Mouse (Mus musculus) CH12.LX (cell line): ENCODE results near the gene Chia1. TPM values are rescaled to one million over a fixed set of nuclear protein-coding genes. Genes with fewer than 3 reads are reported as not detected.

ENCODE experiments used
- DNase-seq: peaks from one replicate; pipeline ENCODE4 v3.0.0-alpha.2; 2013; ENCODE audit errors: extremely low read depth
- H3K27ac ChIP-seq: 2 replicates; pipeline ENCODE4 v1.5.1; 2012; ENCODE audit warnings: low read depth, mild to moderate bottlenecking, control low read depth, moderate library complexity; ENCODE audit not compliant: insufficient read depth
- H3K27me3 ChIP-seq: replicated peaks from 2 replicates; pipeline ENCODE3; 2012; ENCODE audit warnings: inconsistent platforms
- H3K36me3 ChIP-seq, 2 experiments: replicated peaks in 1 of 2; 2 replicates each; pipeline versions ENCODE3 to v1.6.1; 2012; ENCODE audit warnings: inconsistent platforms in 1 of 2, low read length in 1 of 2, mild to moderate bottlenecking in 1 of 2, mixed read lengths in 1 of 2, moderate library complexity in 1 of 2; ENCODE audit not compliant: control insufficient read depth in 1 of 2, insufficient read depth in 1 of 2
- H3K4me1 ChIP-seq, 2 experiments: 2 replicates each; pipeline ENCODE4 v1.6.1; 2012; ENCODE audit warnings: inconsistent platforms in 1 of 2, moderate library complexity in 1 of 2; ENCODE audit not compliant: insufficient read depth in 2 of 2, control insufficient read depth in 1 of 2
- H3K4me2 ChIP-seq: 2 replicates; pipeline ENCODE4 v1.6.1; 2012; ENCODE audit warnings: low read depth, mild to moderate bottlenecking, control low read depth; ENCODE audit not compliant: poor library complexity, insufficient read depth, severe bottlenecking
- H3K4me3 ChIP-seq, 3 experiments: fragments of 150-350 bp in 1 of 3; sonication (generic) in 1 of 3; replicated peaks in 1 of 3; 2 replicates each; pipeline versions ENCODE3 to v1.5.1; 2011 to 2012; ENCODE audit warnings: low read depth in 2 of 3, low read length in 2 of 3, mild to moderate bottlenecking in 2 of 3, moderate library complexity in 2 of 3, control low read depth in 1 of 3, improper control_type of control experiment in 1 of 3, inconsistent platforms in 1 of 3, mixed read lengths in 1 of 3; ENCODE audit not compliant: poor library complexity in 1 of 3
- H3K79me2 ChIP-seq: replicated peaks from 2 replicates; pipeline ENCODE4 v1.6.1; 2012; ENCODE audit warnings: mild to moderate bottlenecking, moderate library complexity; ENCODE audit not compliant: control insufficient read depth, poor library complexity, insufficient read depth, severe bottlenecking; ENCODE audit errors: extremely low read depth
- H3K9ac ChIP-seq: 2 replicates; pipeline ENCODE4 v1.6.1; 2012; ENCODE audit warnings: low read depth, mild to moderate bottlenecking, control low read depth, moderate library complexity; ENCODE audit not compliant: insufficient read depth
- H3K9me3 ChIP-seq: replicated peaks from 2 replicates; pipeline ENCODE3; 2012; ENCODE audit warnings: low read length, inconsistent platforms, mixed read lengths
- CTCF ChIP-seq, 2 experiments: IDR thresholded peaks in 1 of 2; conservative IDR thresholded peaks in 1 of 2; 2 replicates each; pipeline ENCODE4 v1.5.1; 2011 to 2012; ENCODE audit warnings: low read depth in 2 of 2, low read length in 2 of 2, improper control_type of control experiment in 1 of 2, inconsistent platforms in 1 of 2, mild to moderate bottlenecking in 1 of 2, moderate library complexity in 1 of 2
- EP300 ChIP-seq: IDR thresholded peaks from 2 replicates; pipeline ENCODE4 v1.6.1; 2011; ENCODE audit warnings: low read length, improper control_type of control experiment
- MAFK ChIP-seq: IDR thresholded peaks from 2 replicates; pipeline ENCODE4 v1.6.1; 2011; ENCODE audit warnings: low read length, improper control_type of control experiment; ENCODE audit not compliant: insufficient replicate concordance
- MXI1 ChIP-seq: IDR thresholded peaks from 2 replicates; pipeline ENCODE4 v1.6.1; 2011; ENCODE audit warnings: mild to moderate bottlenecking, low read depth, low read length, improper control_type of control experiment
- MYC ChIP-seq: IDR thresholded peaks from 2 replicates; pipeline ENCODE4 v1.6.1; 2011; ENCODE audit warnings: low read depth, mild to moderate bottlenecking, improper control_type of control experiment, low read length
- NELFE ChIP-seq: IDR thresholded peaks from 2 replicates; pipeline ENCODE4 v1.6.1; 2011; ENCODE audit warnings: low read depth, low read length, improper control_type of control experiment
- PAX5 ChIP-seq: IDR thresholded peaks from 2 replicates; pipeline ENCODE4 v1.6.1; 2012; ENCODE audit warnings: low read length, inconsistent platforms, mixed read lengths
- POLR2AphosphoS2 ChIP-seq: IDR thresholded peaks from 2 replicates; pipeline ENCODE4 v1.6.1; 2011; ENCODE audit warnings: low read depth, low read length, improper control_type of control experiment
- dilution Hi-C: fragments of 300-500 bp; cut with MboI; formaldehyde crosslinking; loops from 2 replicates; pipeline ENCODE4 v1.14.3; 2020; ENCODE audit warnings: low sequenced_read_pairs; ENCODE audit not compliant: extremely low pct_unique_long_range_greater_than_20kb, extremely low pct_ligation_motif_present
- in situ Hi-C: fragments of 300-500 bp; cut with MboI; formaldehyde crosslinking; loops from 3 replicates; pipeline ENCODE4 v1.14.3; 2019; ENCODE audit warnings: low sequenced_read_pairs, low pct_ligation_motif_present, low pct_unique_long_range_greater_than_20kb, mixed read lengths
- polyA plus RNA-seq: library from polyadenylated mRNA; unstranded; fragments of >175 nt; gene quantifications from 2 replicates; pipeline ENCODE4 v1.2.1, GENCODE M21; 2012; ENCODE audit warnings: low read depth; ENCODE audit not compliant: insufficient read length
- total RNA-seq, 2 experiments: library from RNA; depleted of rRNA; stranded (reverse); fragments of 300-350 nt in 1 of 2; fragments of >200 nt in 1 of 2; gene quantifications; 2 replicates each; pipeline ENCODE4 v1.2.3; 2012 to 2014

The Chia1 gene
- total and polyA plus RNA-seq, 3 experiments = 0.46 to 0.47 TPM; not detected in 1

DNA sequence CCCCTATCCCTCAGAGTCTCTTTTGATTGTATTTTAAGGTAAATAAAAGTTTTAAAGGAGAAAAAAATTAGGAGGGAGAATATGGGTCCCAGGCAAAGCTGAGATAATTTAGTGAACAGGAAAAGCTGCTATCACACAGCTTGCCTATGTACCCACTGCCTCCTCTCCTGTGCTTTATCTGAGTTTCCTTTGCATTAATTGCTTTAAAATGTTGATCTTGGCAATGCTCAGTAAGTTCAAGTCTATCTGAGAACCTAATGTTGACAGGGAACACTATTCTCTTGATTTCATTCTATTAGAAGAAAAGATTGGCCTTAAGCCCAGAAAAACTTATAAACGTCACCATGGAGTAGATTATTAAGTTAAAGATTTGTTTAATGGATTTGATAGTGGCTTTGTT lies 38.2 kb upstream of the Chia1 start:
- H3K9ac ChIP-seq = no peak overlapping the region
- no peaks in the 10 kb centered on the region for H3K36me3 ChIP-seq
- H3K79me2 ChIP-seq = no peaks in the 10 kb centered on the region
- H3K4me1 ChIP-seq = no peaks in the 10 kb centered on the region
- H3K27ac ChIP-seq = no peak overlapping the region
- no peak overlapping the region for H3K4me2 ChIP-seq
- H3K9me3 ChIP-seq = no peaks in the 10 kb centered on the region
- DNase-seq = no peak
- TF ChIP-seq CTCF (conservative IDR thresholded peaks at IDR 0.05 in 1 of 2, IDR thresholded peaks at IDR 0.05 in 1 of 2; ENCODE audit: low read depth in 2 of 2, low read length in 2 of 2) (no peak), MAFK (no peak), MYC (no peak), POLR2AphosphoS2 (no peak)
- dilution Hi-C loops (no loop called here), in situ Hi-C loops (no loop called here)
- H3K27me3 ChIP-seq = no peaks in the 10 kb centered on the region
- H3K4me3 ChIP-seq = no peak overlapping the region

- no peak overlapping the region for H3K9ac ChIP-seq
- DNase-seq = no peak
- dilution Hi-C loops = no loop called here
- no peaks in the 10 kb centered on the region for H3K4me1 ChIP-seq
- H3K27me3 ChIP-seq = no peaks in the 10 kb centered on the region
- H3K4me3 ChIP-seq = no peak overlapping the region
- no peak overlapping the region for H3K27ac ChIP-seq
- H3K9me3 ChIP-seq = no peaks in the 10 kb centered on the region
- in situ Hi-C loops = no loop called here
- TF ChIP-seq NELFE = no peak
- no peak for TF ChIP-seq MXI1
- TF ChIP-seq, all 38 proteins: peak for 0
- Histone ChIP-seq H3K36me3 (no peaks in the 10 kb centered on the region), H3K4me2 (no peak overlapping the region; the same call in 1 of the 2 replicates), H3K79me2 (no peaks in the 10 kb centered on the region)
Measured at GRCm38 (mm10) chr3:106126999-106127398, 14.0 kb downstream of the Chia1 start.

DNA sequence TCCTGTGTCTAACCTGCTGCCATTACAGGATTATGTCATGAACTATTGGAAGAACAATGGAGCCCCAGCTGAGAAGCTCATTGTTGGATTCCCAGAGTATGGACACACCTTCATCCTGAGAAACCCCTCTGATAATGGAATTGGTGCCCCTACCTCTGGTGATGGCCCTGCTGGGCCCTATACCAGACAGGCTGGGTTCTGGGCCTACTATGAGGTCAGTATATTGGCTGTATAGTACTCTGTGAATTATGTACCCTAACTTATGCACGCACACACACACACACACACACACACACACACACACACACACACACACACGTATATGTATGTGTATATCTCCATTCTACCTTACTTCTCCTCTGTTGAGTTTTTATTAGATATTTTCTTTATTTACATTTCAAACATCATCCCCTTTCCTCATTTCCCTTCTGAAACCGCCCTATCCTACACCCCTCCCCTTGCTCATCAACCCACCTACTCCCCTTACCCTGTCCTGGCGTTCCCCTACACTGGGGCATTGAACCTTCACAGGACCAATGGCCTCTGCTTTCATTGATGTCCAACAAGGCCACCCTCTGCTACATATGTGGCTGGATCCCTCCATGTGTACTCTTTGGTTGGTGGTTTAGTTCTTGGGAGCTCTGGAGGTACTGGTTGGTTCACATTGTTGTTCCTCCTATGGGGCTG lies 15.9 kb downstream of the Chia1 start:
- dilution Hi-C loops = no loop called here
- in situ Hi-C loops = no loop called here
- H3K4me1 ChIP-seq = no peaks in the 10 kb centered on the region
- TF ChIP-seq MXI1 (no peak), PAX5 (no peak), EP300 (no peak)
- TF ChIP-seq, all 38 proteins: peak for 0
- Histone ChIP-seq H3K27ac (no peak overlapping the region), H3K27me3 (no peaks in the 10 kb centered on the region), H3K4me3 (no peak overlapping the region), H3K36me3 (no peaks in the 10 kb centered on the region), H3K4me2 (no peak overlapping the region), H3K9ac (no peak overlapping the region), H3K79me2 (no peaks in the 10 kb centered on the region), H3K9me3 (no peaks in the 10 kb centered on the region)
- DNase-seq = no peak
